Mouse (Mus musculus): ENCODE measurements around the gene Ctcf. TPM values are rescaled to one million over a fixed set of nuclear protein-coding genes. Genes with fewer than 3 reads are reported as not detected.
"Not testable (repeated sequence)": the region's sequence is repeated elsewhere in the genome, so short reads cannot be mapped to it uniquely, and the experiment has no call there.

The Ctcf gene
- polyA plus RNA-seq, 1 experiment from 2014 or later: 128 TPM

GRCm38 (mm10) chr8:105602540-105602939, 33.8 kb upstream of the Ctcf start:
- H3K4me2 ChIP-seq (ENCODE audit: low read depth, severe bottlenecking); H3K36me3 ChIP-seq (ENCODE audit: control insufficient read depth, insufficient read depth, low read length); DNase-seq (ENCODE audit: low spot score); ATAC-seq (ENCODE audit: insufficient number of reproducible peaks, low FRiP score, low TSS enrichment, low read depth); H3K27me3 ChIP-seq (ENCODE audit: control insufficient read depth, insufficient read depth, low read length); H3K4me3 ChIP-seq (ENCODE audit: low read depth, low read length); H3K9me3 ChIP-seq (ENCODE audit: control insufficient read depth, low read length); H3K9ac ChIP-seq (ENCODE audit: low read length); H3K27ac ChIP-seq (replicated peaks; ENCODE audit: low read depth, low read length): not testable (repeated sequence)
- H3K4me1 ChIP-seq (ENCODE audit: control insufficient read depth, insufficient read depth, low read length): peaks cover 18% of the 10 kb centered on the region
- 78% methylated on average over 3 of the region's 3 CpGs for WGBS

- H3K9me3 ChIP-seq (ENCODE audit: control insufficient read depth, low read length): no peaks in the 10 kb centered on the region
- no peaks in the 10 kb centered on the region for H3K27me3 ChIP-seq (ENCODE audit: control insufficient read depth, insufficient read depth, low read length)
- peaks cover 18% of the 10 kb centered on the region for H3K4me1 ChIP-seq (ENCODE audit: control insufficient read depth, insufficient read depth, low read length)
- no peaks in the 10 kb centered on the region; the same call in 1 of the 2 replicates for H3K36me3 ChIP-seq (ENCODE audit: control insufficient read depth, insufficient read depth, low read length)
- H3K4me2 ChIP-seq (ENCODE audit: low read depth, severe bottlenecking): peak within 1 kb of the TSS; percentile 93
- H3K27ac ChIP-seq (replicated peaks; ENCODE audit: low read depth, low read length): peak within 1 kb of the TSS; percentile 58
- H3K9ac ChIP-seq (ENCODE audit: low read length): peak within 1 kb of the TSS; percentile 83
- under 1% methylated on average over 37 of the region's 42 CpGs for WGBS
- DNase-seq (ENCODE audit: low spot score): peak; percentile 84
- ATAC-seq (ENCODE audit: insufficient number of reproducible peaks, low FRiP score, low TSS enrichment, low read depth): peak; percentile 61
- H3K4me3 ChIP-seq (ENCODE audit: low read depth, low read length): peak within 1 kb of the TSS; percentile 70
These were observed 31.5 kb upstream of the Ctcf start, which contains the start of gene Ripor1 for GRCm38 (mm10) chr8:105604804-105605381. Ripor1 (plus strand) TSS chr8:105605255.

- H3K4me1 ChIP-seq (ENCODE audit: control insufficient read depth, insufficient read depth, low read length): peaks cover 18% of the 10 kb centered on the region
- peak overlapping the region; percentile 83 for H3K9ac ChIP-seq (ENCODE audit: low read length)
- no peaks in the 10 kb centered on the region for H3K27me3 ChIP-seq (ENCODE audit: control insufficient read depth, insufficient read depth, low read length)
- peak overlapping the region; percentile 93 for H3K4me2 ChIP-seq (ENCODE audit: low read depth, severe bottlenecking)
- H3K4me3 ChIP-seq (ENCODE audit: low read depth, low read length): peak overlapping the region; percentile 70
- DNase-seq (ENCODE audit: low spot score) (peak; percentile 56), ATAC-seq (ENCODE audit: insufficient number of reproducible peaks, low FRiP score, low TSS enrichment, low read depth) (peak; percentile 14; the same call in 1 of the 2 replicates)
- no peaks in the 10 kb centered on the region; the same call in 1 of the 2 replicates for H3K36me3 ChIP-seq (ENCODE audit: control insufficient read depth, insufficient read depth, low read length)
- H3K27ac ChIP-seq (replicated peaks; ENCODE audit: low read depth, low read length): peak overlapping the region; percentile 58
- H3K9me3 ChIP-seq (ENCODE audit: control insufficient read depth, low read length): no peaks in the 10 kb centered on the region
- 2% methylated on average over 32 of the region's 39 CpGs for WGBS
These were observed 30.7 kb upstream of the Ctcf start for GRCm38 (mm10) chr8:105605491-105606188.

GRCm38 (mm10) chr8:105606189-105607023, 30.0 kb upstream of the Ctcf start:
- peaks cover 18% of the 10 kb centered on the region for H3K4me1 ChIP-seq (ENCODE audit: control insufficient read depth, insufficient read depth, low read length)
- H3K27ac ChIP-seq (replicated peaks; ENCODE audit: low read depth, low read length): no peak overlapping the region; the same call in 1 of the 2 replicates
- H3K27me3 ChIP-seq (ENCODE audit: control insufficient read depth, insufficient read depth, low read length): no peaks in the 10 kb centered on the region
- H3K9me3 ChIP-seq (ENCODE audit: control insufficient read depth, low read length): no peaks in the 10 kb centered on the region
- ATAC-seq (ENCODE audit: insufficient number of reproducible peaks, low FRiP score, low TSS enrichment, low read depth) (peak; percentile 51), DNase-seq (ENCODE audit: low spot score) (peak; percentile 89)
- H3K4me2 ChIP-seq (ENCODE audit: low read depth, severe bottlenecking): peak overlapping the region; percentile 93
- no peaks in the 10 kb centered on the region; the same call in 1 of the 2 replicates for H3K36me3 ChIP-seq (ENCODE audit: control insufficient read depth, insufficient read depth, low read length)
- H3K9ac ChIP-seq (ENCODE audit: low read length): peak overlapping the region; percentile 83
- WGBS: 2% methylated on average over 30 of the region's 30 CpGs
- H3K4me3 ChIP-seq (ENCODE audit: low read depth, low read length): peak overlapping the region; percentile 70

- Histone ChIP-seq H3K36me3 (ENCODE audit: control insufficient read depth, insufficient read depth, low read length) (no peaks in the 10 kb centered on the region), H3K4me1 (ENCODE audit: control insufficient read depth, insufficient read depth, low read length) (peaks cover 18% of the 10 kb centered on the region), H3K4me2 (ENCODE audit: low read depth, severe bottlenecking) (peak overlapping the region; percentile 93), H3K9ac (ENCODE audit: low read length) (peak overlapping the region; percentile 17; the same call in 1 of the 2 replicates), H3K9me3 (ENCODE audit: control insufficient read depth, low read length) (no peaks in the 10 kb centered on the region), H3K27me3 (ENCODE audit: control insufficient read depth, insufficient read depth, low read length) (peaks cover 2% of the 10 kb centered on the region; the same call in 1 of the 2 replicates), H3K27ac (replicated peaks; ENCODE audit: low read depth, low read length) (no peak overlapping the region), H3K4me3 (ENCODE audit: low read depth, low read length) (peak overlapping the region; percentile 70)
- ATAC-seq (ENCODE audit: insufficient number of reproducible peaks, low FRiP score, low TSS enrichment, low read depth) (no peak), DNase-seq (ENCODE audit: low spot score) (no peak)
- 6% methylated on average over 10 of the region's 10 CpGs for WGBS
These were observed 29.3 kb upstream of the Ctcf start for GRCm38 (mm10) chr8:105607062-105607461.

- peaks cover 7% of the 10 kb centered on the region for H3K27me3 ChIP-seq (ENCODE audit: control insufficient read depth, insufficient read depth, low read length)
- no peak overlapping the region for H3K27ac ChIP-seq (replicated peaks; ENCODE audit: low read depth, low read length)
- peaks cover 18% of the 10 kb centered on the region for H3K4me1 ChIP-seq (ENCODE audit: control insufficient read depth, insufficient read depth, low read length)
- WGBS: 32% methylated on average over 4 of the region's 4 CpGs
- ATAC-seq (ENCODE audit: insufficient number of reproducible peaks, low FRiP score, low TSS enrichment, low read depth) (no peak), DNase-seq (ENCODE audit: low spot score) (peak; percentile 52)
- H3K4me3 ChIP-seq (ENCODE audit: low read depth, low read length): no peak overlapping the region
- H3K36me3 ChIP-seq (ENCODE audit: control insufficient read depth, insufficient read depth, low read length): no peaks in the 10 kb centered on the region
- H3K9ac ChIP-seq (ENCODE audit: low read length): no peak overlapping the region
- no peaks in the 10 kb centered on the region for H3K9me3 ChIP-seq (ENCODE audit: control insufficient read depth, low read length)
- no peak overlapping the region for H3K4me2 ChIP-seq (ENCODE audit: low read depth, severe bottlenecking)
These were observed 28.7 kb upstream of the Ctcf start for GRCm38 (mm10) chr8:105607684-105608083.

GRCm38 (mm10) chr8:105609355-105609754, 27.0 kb upstream of the Ctcf start:
- Histone ChIP-seq H3K36me3 (ENCODE audit: control insufficient read depth, insufficient read depth, low read length) (no peaks in the 10 kb centered on the region), H3K4me3 (ENCODE audit: low read depth, low read length) (no peak overlapping the region), H3K4me1 (ENCODE audit: control insufficient read depth, insufficient read depth, low read length) (peaks cover 23% of the 10 kb centered on the region), H3K9ac (ENCODE audit: low read length) (no peak overlapping the region), H3K4me2 (ENCODE audit: low read depth, severe bottlenecking) (no peak overlapping the region), H3K27me3 (ENCODE audit: control insufficient read depth, insufficient read depth, low read length) (peaks cover 8% of the 10 kb centered on the region), H3K9me3 (ENCODE audit: control insufficient read depth, low read length) (no peaks in the 10 kb centered on the region), H3K27ac (replicated peaks; ENCODE audit: low read depth, low read length) (no peak overlapping the region)
- DNase-seq (ENCODE audit: low spot score): no peak
- 72% methylated on average over 2 of the region's 2 CpGs for WGBS
- no peak for ATAC-seq (ENCODE audit: insufficient number of reproducible peaks, low FRiP score, low TSS enrichment, low read depth)

GRCm38 (mm10) chr8:105609771-105610170, 26.6 kb upstream of the Ctcf start:
- H3K9me3 ChIP-seq (ENCODE audit: control insufficient read depth, low read length): no peaks in the 10 kb centered on the region
- H3K27me3 ChIP-seq (ENCODE audit: control insufficient read depth, insufficient read depth, low read length): peaks cover 8% of the 10 kb centered on the region
- DNase-seq (ENCODE audit: low spot score) (no peak), ATAC-seq (ENCODE audit: insufficient number of reproducible peaks, low FRiP score, low TSS enrichment, low read depth) (no peak)
- H3K4me2 ChIP-seq (ENCODE audit: low read depth, severe bottlenecking): no peak overlapping the region
- 84% methylated on average over 4 of the region's 4 CpGs for WGBS
- no peak overlapping the region for H3K27ac ChIP-seq (replicated peaks; ENCODE audit: low read depth, low read length)
- no peaks in the 10 kb centered on the region for H3K36me3 ChIP-seq (ENCODE audit: control insufficient read depth, insufficient read depth, low read length)
- H3K4me3 ChIP-seq (ENCODE audit: low read depth, low read length): no peak overlapping the region
- H3K4me1 ChIP-seq (ENCODE audit: control insufficient read depth, insufficient read depth, low read length): peaks cover 22% of the 10 kb centered on the region
- H3K9ac ChIP-seq (ENCODE audit: low read length): no peak overlapping the region

Measured in limb, embryonic 11.5 days (tissue).